Mouse (Mus musculus) liver (tissue): Measurements from ENCODE around the gene B430305J03Rik.
A peak's percentile ranks its signal among the peaks of the same experiment; 100 is the strongest.

Source experiments
- DNase-seq: peaks from one replicate; pipeline ENCODE4 v3.0.0-alpha.2; 2020; ENCODE audit warnings: mixed read lengths

Gene B430305J03Rik

GRCm38 (mm10) chr3:61365779-61366373, at the start of gene B430305J03Rik:
B430305J03Rik (minus strand) TSS chr3:61365951.
- no peak for DNase-seq

GRCm38 (mm10) chr3:61409683-61410082, 43.9 kb upstream of the B430305J03Rik start:
- peak; percentile 38 for DNase-seq

GRCm38 (mm10) chr3:61406921-61407320, 41.2 kb upstream of the B430305J03Rik start:
- DNase-seq = no peak

GRCm38 (mm10) chr3:61400823-61401387, 35.2 kb upstream of the B430305J03Rik start:
- no peak for DNase-seq

GRCm38 (mm10) chr3:61396728-61397127, 31.0 kb upstream of the B430305J03Rik start:
- no peak for DNase-seq

- no peak for DNase-seq
Measured at GRCm38 (mm10) chr3:61395382-61395781, 29.6 kb upstream of the B430305J03Rik start.

- no peak for DNase-seq
Measured at GRCm38 (mm10) chr3:61393520-61393919, 27.8 kb upstream of the B430305J03Rik start.

- peak; percentile 31 for DNase-seq
Measured at GRCm38 (mm10) chr3:61392881-61393280, 27.1 kb upstream of the B430305J03Rik start.

GRCm38 (mm10) chr3:61391564-61391963, 25.8 kb upstream of the B430305J03Rik start:
- DNase-seq = no peak

GRCm38 (mm10) chr3:61386368-61386767, 20.6 kb upstream of the B430305J03Rik start:
- no peak for DNase-seq

- no peak for DNase-seq
Measured at GRCm38 (mm10) chr3:61376001-61376400, 10.2 kb upstream of the B430305J03Rik start.

GRCm38 (mm10) chr3:61368446-61368845, 2.7 kb upstream of the B430305J03Rik start:
- DNase-seq = peak; percentile 12

GRCm38 (mm10) chr3:61364978-61365778, 573 bp downstream of the B430305J03Rik start:
- peak; percentile 59 for DNase-seq

GRCm38 (mm10) chr3:61364661-61364977, 1.1 kb downstream of the B430305J03Rik start:
- DNase-seq = no peak

- peak; percentile 96 for DNase-seq
Measured at GRCm38 (mm10) chr3:61363989-61364660, 1.6 kb downstream of the B430305J03Rik start.

- peak; percentile 87 for DNase-seq
Measured at GRCm38 (mm10) chr3:61363161-61363988, 2.4 kb downstream of the B430305J03Rik start.

GRCm38 (mm10) chr3:61362821-61363160, 3.0 kb downstream of the B430305J03Rik start:
- no peak for DNase-seq

- DNase-seq = no peak
Measured at GRCm38 (mm10) chr3:61361338-61361737, 4.4 kb downstream of the B430305J03Rik start, which contains the start of gene Rap2b. Rap2b (plus strand) TSS chr3:61361638.

GRCm38 (mm10) chr3:61358756-61359293, 6.9 kb downstream of the B430305J03Rik start:
- no peak for DNase-seq

- DNase-seq = no peak
Measured at GRCm38 (mm10) chr3:61358107-61358506, 7.6 kb downstream of the B430305J03Rik start.

- no peak for DNase-seq
Measured at GRCm38 (mm10) chr3:61355464-61355863, 10.3 kb downstream of the B430305J03Rik start.

- DNase-seq = no peak
Measured at GRCm38 (mm10) chr3:61349433-61349832, 16.3 kb downstream of the B430305J03Rik start.
